Mouse (Mus musculus) bone marrow macrophage, adult 2 months (primary cell): ENCODE data around the gene Olfml2b.

Experiments
- CTCF ChIP-seq: IDR thresholded peaks from 2 replicates; pipeline ENCODE4 v1.5.1; 2012; ENCODE audit warnings: low read depth, mild to moderate bottlenecking, low read length, moderate library complexity
- POLR2A ChIP-seq: IDR thresholded peaks from 2 replicates; pipeline ENCODE4 v1.6.1; 2012; ENCODE audit warnings: mild to moderate bottlenecking, low read depth, low read length, borderline replicate concordance

GRCm38 (mm10) chr1:170647381-170647780, 3.0 kb downstream of the Olfml2b start:
- TF ChIP-seq POLR2A (no peak), CTCF (no peak)
